Mouse (Mus musculus) forebrain, embryonic 12.5 days (tissue): ENCODE data around the gene Cd3d. TPM values are rescaled to one million over a fixed set of nuclear protein-coding genes. Genes with fewer than 3 reads are reported as not detected.
"Not testable (repeated sequence)": the region's sequence is repeated elsewhere in the genome, so short reads cannot be mapped to it uniquely, and the experiment has no call there.

Experiments
- ATAC-seq: fragments of 200-750 bp; cut with Nextera tagmentation; 2 replicates; pipeline ENCODE4 v1.8.0; 2017; ENCODE audit warnings: moderate TSS enrichment; ENCODE audit not compliant: low FRiP score
- H3K27ac ChIP-seq: fragments of 300-500 bp; sonication (generic); 2 replicates; pipeline ENCODE4 v1.5.1; 2016; ENCODE audit warnings: mild to moderate bottlenecking
- H3K27me3 ChIP-seq: fragments of 300-500 bp; sonication (generic); 2 replicates; pipeline ENCODE4 v1.6.1; 2016; ENCODE audit warnings: mild to moderate bottlenecking
- H3K36me3 ChIP-seq: fragments of 300-500 bp; sonication (generic); replicated peaks from 2 replicates; pipeline ENCODE4 v1.6.1; 2016; ENCODE audit warnings: mild to moderate bottlenecking
- H3K4me1 ChIP-seq: fragments of 300-500 bp; sonication (generic); 2 replicates; pipeline ENCODE4 v1.6.1; 2016
- H3K4me2 ChIP-seq: fragments of 300-500 bp; sonication (generic); 2 replicates; pipeline ENCODE4 v1.6.1; 2016; ENCODE audit warnings: mild to moderate bottlenecking, moderate library complexity
- H3K4me3 ChIP-seq: fragments of 300-500 bp; sonication (generic); replicated peaks from 2 replicates; pipeline ENCODE4 v1.5.1; 2016; ENCODE audit warnings: mild to moderate bottlenecking
- H3K9ac ChIP-seq: fragments of 300-500 bp; sonication (generic); 2 replicates; pipeline ENCODE4 v1.6.1; 2016; ENCODE audit warnings: mild to moderate bottlenecking
- H3K9me3 ChIP-seq: fragments of 300-500 bp; sonication (generic); 2 replicates; pipeline ENCODE4 v1.6.1; 2016
- WGBS: fragments of 180-500 bp; shearing (Covaris S2); methylation state at CpG from one replicate; pipeline ENCODE4 v1.1.7; 2016; 5-methylcytosine and 5-hydroxymethylcytosine counted together
- polyA plus RNA-seq: library from polyadenylated mRNA; unstranded; fragments of >200 nt; fragmentation: Nextera tagmentation; extraction: Ambion mirVana; gene quantifications from 2 replicates; pipeline ENCODE4 v1.2.1, GENCODE M21; 2016

The Cd3d gene
- polyA plus RNA-seq, result not detected in 2 replicates

DNA sequence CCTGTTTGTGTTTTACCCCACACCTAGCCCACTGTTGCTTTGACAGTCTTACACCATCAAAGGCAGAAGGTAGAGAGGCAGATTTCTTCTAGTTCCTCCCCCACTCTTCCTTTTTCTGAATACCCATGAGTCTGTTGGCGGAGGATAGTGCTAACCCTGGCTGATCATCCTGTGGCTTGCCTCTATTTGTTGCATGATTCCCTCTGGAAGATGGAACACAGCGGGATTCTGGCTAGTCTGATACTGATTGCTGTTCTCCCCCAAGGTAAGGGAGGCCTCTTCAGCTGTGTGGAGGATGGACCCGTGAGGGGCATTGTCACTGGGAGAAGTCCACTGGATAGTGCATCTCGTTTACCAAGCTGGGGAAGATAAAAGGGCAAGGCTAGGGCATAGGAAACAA lies at the start of gene Cd3d:
Cd3d (plus strand) TSS at position 111 of the 400 bp plus-strand sequence.
- H3K9me3 ChIP-seq, result no peaks in the 10 kb centered on the region
- ATAC-seq, result no peak
- H3K27me3 ChIP-seq, result 0 out of 2 replicates have a peak, but pooled peaks cover 5% of the 10 kb centered on the region
- no peak within 1 kb of the TSS for H3K4me3 ChIP-seq
- no peaks in the 10 kb centered on the region for H3K36me3 ChIP-seq
- no peak within 1 kb of the TSS for H3K4me2 ChIP-seq
- no peaks in the 10 kb centered on the region for H3K4me1 ChIP-seq
- 78% methylated on average over 4 of the region's 4 CpGs for WGBS
- H3K27ac ChIP-seq, result no peak within 1 kb of the TSS
- no peak within 1 kb of the TSS for H3K9ac ChIP-seq

DNA sequence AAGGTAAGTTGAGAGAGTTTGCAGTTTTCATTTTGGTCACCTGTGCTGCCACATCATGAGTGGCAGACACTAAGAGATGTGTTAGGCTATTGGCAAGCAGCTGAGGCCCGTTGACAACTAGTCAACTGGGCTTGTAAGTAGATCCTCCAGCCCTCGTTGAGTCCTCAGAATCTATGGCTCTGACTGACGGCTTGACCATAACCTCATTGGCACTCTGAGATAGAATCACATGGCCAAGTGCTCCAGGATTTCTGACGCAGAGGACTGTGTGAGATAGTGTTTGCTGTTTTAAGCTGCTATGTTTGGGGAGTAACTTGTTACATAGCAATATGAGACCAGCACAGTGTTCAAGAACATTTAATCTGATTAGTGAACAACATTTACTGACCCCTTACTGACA lies 39.8 kb upstream of the Cd3d start:
- no peak overlapping the region for H3K27ac ChIP-seq
- H3K4me1 ChIP-seq, result no peaks in the 10 kb centered on the region
- no peak for ATAC-seq
- no peak overlapping the region for H3K4me3 ChIP-seq
- H3K27me3 ChIP-seq, result no peaks in the 10 kb centered on the region
- WGBS, result 94% methylated on average over 4 of the region's 4 CpGs
- no peaks in the 10 kb centered on the region for H3K9me3 ChIP-seq
- peaks cover 89% of the 10 kb centered on the region for H3K36me3 ChIP-seq
- no peak overlapping the region for H3K9ac ChIP-seq
- H3K4me2 ChIP-seq, result no peak overlapping the region

- H3K4me3 ChIP-seq, result no peak overlapping the region
- H3K27me3 ChIP-seq, result no peaks in the 10 kb centered on the region
- no peak for ATAC-seq
- H3K27ac ChIP-seq, result no peak overlapping the region
- H3K36me3 ChIP-seq, result peaks cover 89% of the 10 kb centered on the region
- no peak overlapping the region for H3K9ac ChIP-seq
- no peaks in the 10 kb centered on the region for H3K4me1 ChIP-seq
- no peak overlapping the region for H3K4me2 ChIP-seq
- no peaks in the 10 kb centered on the region for H3K9me3 ChIP-seq
- WGBS, result 97% methylated on average over 4 of the region's 4 CpGs
Measured at GRCm38 (mm10) chr9:44942421-44942820, 39.2 kb upstream of the Cd3d start.

GRCm38 (mm10) chr9:44946185-44946695 lies 35.3 kb upstream of the Cd3d start:
- no peak for ATAC-seq
- no peaks in the 10 kb centered on the region for H3K4me1 ChIP-seq
- peaks cover 88% of the 10 kb centered on the region for H3K36me3 ChIP-seq
- 90% methylated on average over 7 of the region's 7 CpGs for WGBS
- H3K27me3 ChIP-seq, result no peaks in the 10 kb centered on the region
- H3K4me2 ChIP-seq, result no peak overlapping the region
- no peak overlapping the region for H3K9ac ChIP-seq
- no peak overlapping the region for H3K27ac ChIP-seq
- H3K9me3 ChIP-seq, result no peaks in the 10 kb centered on the region
- no peak overlapping the region for H3K4me3 ChIP-seq

DNA sequence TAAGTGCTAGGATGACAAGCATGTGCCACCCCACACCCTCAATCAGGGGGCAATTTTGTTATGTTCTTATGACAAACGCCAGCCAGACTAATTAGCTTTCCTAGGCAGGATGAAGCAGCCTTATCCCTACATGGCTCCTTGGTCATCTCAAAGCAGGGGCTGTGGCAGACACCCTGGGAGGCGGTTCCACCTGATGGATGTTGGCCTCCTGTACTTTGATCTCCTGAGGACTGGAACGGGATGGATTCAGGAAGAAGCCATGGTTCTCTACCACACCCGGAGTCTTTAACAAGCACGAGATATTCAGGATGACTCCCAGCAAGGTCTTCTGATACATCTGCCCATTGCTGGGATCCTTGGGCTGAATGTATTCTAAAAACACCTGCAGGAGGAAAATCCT lies 33.8 kb upstream of the Cd3d start:
- ATAC-seq, result no peak
- H3K4me3 ChIP-seq, result no peak overlapping the region
- no peaks in the 10 kb centered on the region for H3K27me3 ChIP-seq
- 96% methylated on average over 5 of the region's 5 CpGs for WGBS
- no peaks in the 10 kb centered on the region for H3K9me3 ChIP-seq
- no peaks in the 10 kb centered on the region for H3K4me1 ChIP-seq
- H3K4me2 ChIP-seq, result no peak overlapping the region
- H3K9ac ChIP-seq, result no peak overlapping the region
- H3K27ac ChIP-seq, result no peak overlapping the region
- H3K36me3 ChIP-seq, result peaks cover 86% of the 10 kb centered on the region

GRCm38 (mm10) chr9:44954432-44954831 lies 27.2 kb upstream of the Cd3d start:
- H3K36me3 ChIP-seq, result peaks cover 79% of the 10 kb centered on the region
- H3K9ac ChIP-seq, result no peak overlapping the region

DNA sequence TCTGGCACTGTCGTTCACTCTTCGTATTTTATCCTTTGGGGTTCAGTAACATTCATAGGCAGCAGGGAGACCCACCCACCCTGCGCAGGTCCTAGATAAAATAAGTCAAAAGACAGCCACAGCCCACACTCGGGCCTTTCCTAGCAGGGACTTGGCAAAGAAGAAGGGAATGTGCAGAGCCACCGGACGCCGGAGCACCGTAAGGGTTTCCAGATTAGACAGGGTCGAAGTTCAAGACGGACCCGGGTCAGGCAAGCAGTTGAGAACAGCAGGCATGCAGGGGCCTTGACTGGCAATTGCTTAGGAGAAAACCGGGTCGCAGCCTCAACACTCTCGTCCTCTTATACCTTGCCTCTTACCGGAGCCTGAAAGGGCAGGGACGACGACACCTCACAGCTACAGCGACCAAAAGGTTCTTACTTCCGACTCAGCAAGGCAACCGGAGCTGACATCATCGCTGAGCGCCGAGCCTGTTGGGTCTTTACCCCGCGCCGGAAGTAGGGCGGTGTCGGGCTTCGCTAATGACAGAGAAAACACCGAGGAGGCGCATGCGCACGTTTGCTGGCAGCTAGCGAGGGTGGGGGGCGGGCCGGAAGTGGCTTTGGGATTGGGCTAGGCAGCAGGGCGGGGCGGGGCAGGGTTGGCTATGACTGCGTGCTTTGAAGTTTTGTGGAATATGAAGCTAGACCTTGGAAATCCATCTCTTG lies 16.3 kb upstream of the Cd3d start, which contains the start of gene Ube4a:
Ube4a (minus strand) TSS at position 475 of the 707 bp plus-strand sequence.
- ATAC-seq, result peak; percentile 95
- peak within 1 kb of the TSS; percentile 78 for H3K4me3 ChIP-seq
- WGBS, result under 1% methylated on average over 39 of the region's 39 CpGs
- peaks cover 10% of the 10 kb centered on the region for H3K36me3 ChIP-seq
- H3K27ac ChIP-seq, result no peak within 1 kb of the TSS
- peaks cover 15% of the 10 kb centered on the region for H3K4me1 ChIP-seq
- peak within 1 kb of the TSS; percentile 73 for H3K9ac ChIP-seq
- H3K9me3 ChIP-seq, result no peaks in the 10 kb centered on the region
- no peaks in the 10 kb centered on the region for H3K27me3 ChIP-seq
- H3K4me2 ChIP-seq, result peak within 1 kb of the TSS; percentile 77

More at GRCm38 (mm10) chr9:44954432-44954831, 27.2 kb upstream of the Cd3d start:
- no peak overlapping the region for H3K27ac ChIP-seq
- no peak for ATAC-seq
- WGBS, result 92% methylated on average over 3 of the region's 3 CpGs
- H3K27me3 ChIP-seq, result no peaks in the 10 kb centered on the region
- H3K4me2 ChIP-seq, result no peak overlapping the region
- no peaks in the 10 kb centered on the region for H3K9me3 ChIP-seq
- H3K4me1 ChIP-seq, result no peaks in the 10 kb centered on the region
- H3K4me3 ChIP-seq, result no peak overlapping the region

GRCm38 (mm10) chr9:44965833-44966466 lies 15.6 kb upstream of the Cd3d start:
- Histone ChIP-seq H3K4me2 (peak overlapping the region; percentile 77), H3K27me3 (0 out of 2 replicates have a peak, but pooled peaks cover under 1% of the 10 kb centered on the region), H3K36me3 (peaks cover 10% of the 10 kb centered on the region), H3K27ac (no peak overlapping the region), H3K9ac (peak overlapping the region; percentile 47), H3K4me1 (peaks cover 15% of the 10 kb centered on the region), H3K9me3 (no peaks in the 10 kb centered on the region), H3K4me3 (peak overlapping the region; percentile 78)
- ATAC-seq, result no peak
- WGBS, result 16% methylated on average over 10 of the region's 10 CpGs

GRCm38 (mm10) chr9:44966815-44967242 lies 14.8 kb upstream of the Cd3d start:
- Histone ChIP-seq H3K4me1 (peaks cover 15% of the 10 kb centered on the region), H3K9me3 (no peaks in the 10 kb centered on the region), H3K4me3 (no peak overlapping the region), H3K27ac (no peak overlapping the region), H3K27me3 (0 out of 2 replicates have a peak, but pooled peaks cover 2% of the 10 kb centered on the region), H3K36me3 (peaks cover 5% of the 10 kb centered on the region; the same call in 1 of the 2 replicates), H3K9ac (no peak overlapping the region), H3K4me2 (no peak overlapping the region)
- 33% methylated on average over 3 of the region's 3 CpGs for WGBS
- ATAC-seq, result no peak

GRCm38 (mm10) chr9:44967763-44968162 lies 13.8 kb upstream of the Cd3d start:
- ATAC-seq, H3K27ac ChIP-seq, H3K9me3 ChIP-seq, H3K4me2 ChIP-seq, H3K4me3 ChIP-seq, H3K36me3 ChIP-seq, H3K9ac ChIP-seq, H3K27me3 ChIP-seq: not testable (repeated sequence)
- peaks cover 15% of the 10 kb centered on the region for H3K4me1 ChIP-seq
- 79% methylated on average over 5 of the region's 5 CpGs for WGBS

GRCm38 (mm10) chr9:44969450-44969849 lies 12.1 kb upstream of the Cd3d start:
- H3K27me3 ChIP-seq, result peaks cover 17% of the 10 kb centered on the region
- WGBS, result 76% methylated on average over 1 of the region's 1 CpGs
- peaks cover 11% of the 10 kb centered on the region for H3K4me1 ChIP-seq
- H3K4me2 ChIP-seq, result no peak overlapping the region
- no peak overlapping the region for H3K27ac ChIP-seq
- H3K4me3 ChIP-seq, result no peak overlapping the region
- no peaks in the 10 kb centered on the region for H3K36me3 ChIP-seq
- H3K9me3 ChIP-seq, result no peaks in the 10 kb centered on the region
- no peak for ATAC-seq
- no peak overlapping the region for H3K9ac ChIP-seq

DNA sequence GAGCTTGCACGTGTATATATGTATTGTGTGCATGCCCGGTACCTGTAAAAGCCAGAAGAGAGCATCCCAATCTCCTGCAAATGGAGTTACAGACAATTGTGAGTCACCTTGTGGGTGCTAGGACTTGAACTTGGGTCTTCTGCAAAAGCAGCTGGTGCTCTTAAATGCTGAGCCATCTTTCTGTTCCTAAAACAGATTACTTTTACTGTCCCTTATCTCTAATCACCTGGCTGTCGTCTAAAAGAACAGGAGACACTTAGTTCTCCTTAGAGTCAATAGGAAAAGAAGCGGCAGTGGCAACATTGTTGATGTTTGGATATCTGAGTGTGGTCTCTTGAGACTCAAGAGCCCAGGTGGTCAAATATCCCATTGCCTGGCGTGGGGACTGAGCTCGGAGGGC lies 3.8 kb upstream of the Cd3d start:
- 82% methylated on average over 6 of the region's 6 CpGs for WGBS
- H3K4me1 ChIP-seq, result no peaks in the 10 kb centered on the region

More for the DNA sequence above, 3.8 kb upstream of the Cd3d start:
- no peak for ATAC-seq
- no peak overlapping the region for H3K9ac ChIP-seq
- H3K4me3 ChIP-seq, result no peak overlapping the region
- peaks cover 20% of the 10 kb centered on the region for H3K27me3 ChIP-seq
- H3K9me3 ChIP-seq, result no peaks in the 10 kb centered on the region
- H3K36me3 ChIP-seq, result no peaks in the 10 kb centered on the region
- no peak overlapping the region for H3K27ac ChIP-seq
- no peak overlapping the region for H3K4me2 ChIP-seq
